Mouse (Mus musculus): ENCODE data around the gene Lyz1.
"Not testable (repeated sequence)": the region's sequence is repeated elsewhere in the genome, so short reads cannot be mapped to it uniquely, and the experiment has no call there.

The Lyz1 gene

DNA sequence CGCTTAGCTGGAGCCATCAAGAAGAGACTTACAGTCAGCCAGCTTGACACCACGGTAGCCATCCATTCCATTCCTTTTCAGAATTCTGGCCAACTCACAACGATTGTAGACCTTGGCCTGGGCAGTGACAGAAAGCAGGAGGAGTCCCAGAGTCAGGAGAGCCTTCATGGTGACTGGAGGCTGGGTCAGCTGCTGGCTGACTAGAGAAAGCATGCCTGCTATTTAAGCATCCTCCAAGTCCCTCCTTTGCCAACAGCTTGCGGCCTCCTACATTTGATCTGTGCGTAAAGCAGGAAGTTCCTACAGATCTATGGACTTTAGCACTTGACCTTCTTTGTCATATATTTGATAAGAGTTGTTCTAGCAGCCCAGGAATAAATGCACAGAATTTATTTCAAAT lies at the start of gene Lyz1:
Gene Lyz1, minus strand, starts transcription at position 198 of the 400 bp plus-strand sequence.
- no peak for DNase-seq (ENCODE audit: low read depth)

DNA sequence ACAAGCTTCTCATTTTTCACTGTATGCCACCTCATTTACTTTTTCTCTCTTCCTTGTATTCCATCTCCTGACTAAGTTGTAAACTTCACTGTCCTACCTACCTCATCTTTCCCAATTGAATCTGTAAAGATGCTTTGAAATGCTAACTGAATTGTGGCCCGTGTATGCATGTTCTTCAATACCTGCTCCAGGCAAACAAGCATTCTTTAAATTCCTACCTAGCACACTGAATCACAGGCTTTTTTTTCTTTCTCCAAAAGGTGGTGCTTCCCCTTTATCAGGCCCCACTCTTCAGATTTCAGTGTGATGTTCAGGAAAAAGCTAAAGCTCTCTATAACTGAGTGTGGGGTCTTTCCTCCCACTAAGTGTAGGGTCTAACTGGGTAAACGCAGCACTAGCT lies 49.7 kb upstream of the Lyz1 start:
- no peak for DNase-seq (ENCODE audit: low read depth)

DNA sequence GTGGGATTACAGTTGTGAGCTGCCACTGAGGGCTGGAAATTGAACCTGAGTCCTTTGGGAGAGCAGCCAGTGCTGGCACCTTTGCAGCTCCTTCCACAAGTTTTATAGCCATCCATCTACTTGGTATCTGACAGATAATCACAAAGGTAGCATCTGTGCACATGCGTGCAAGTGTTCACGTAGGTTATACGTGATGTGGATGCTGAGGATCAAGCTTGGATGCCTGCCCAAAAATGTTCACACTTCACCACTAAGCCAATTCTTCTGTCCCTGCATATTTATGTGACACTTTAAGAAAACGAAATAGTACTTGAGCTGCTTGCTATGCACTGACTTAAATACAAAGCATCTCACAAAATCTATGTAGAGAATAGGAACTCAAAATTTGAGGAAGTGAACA lies 48.4 kb upstream of the Lyz1 start:
- DNase-seq (ENCODE audit: low read depth), result no peak

- no peak for DNase-seq (ENCODE audit: low read depth)
Measured at GRCm38 (mm10) chr10:117339241-117339640, 46.6 kb upstream of the Lyz1 start.

- no peak for DNase-seq (ENCODE audit: low read depth)
Measured at GRCm38 (mm10) chr10:117337946-117338345, 45.3 kb upstream of the Lyz1 start.

- DNase-seq (ENCODE audit: low read depth), result no peak
Measured at GRCm38 (mm10) chr10:117335649-117336048, 43.0 kb upstream of the Lyz1 start.

GRCm38 (mm10) chr10:117330521-117330920 lies 37.9 kb upstream of the Lyz1 start:
- no peak for DNase-seq (ENCODE audit: low read depth)

DNA sequence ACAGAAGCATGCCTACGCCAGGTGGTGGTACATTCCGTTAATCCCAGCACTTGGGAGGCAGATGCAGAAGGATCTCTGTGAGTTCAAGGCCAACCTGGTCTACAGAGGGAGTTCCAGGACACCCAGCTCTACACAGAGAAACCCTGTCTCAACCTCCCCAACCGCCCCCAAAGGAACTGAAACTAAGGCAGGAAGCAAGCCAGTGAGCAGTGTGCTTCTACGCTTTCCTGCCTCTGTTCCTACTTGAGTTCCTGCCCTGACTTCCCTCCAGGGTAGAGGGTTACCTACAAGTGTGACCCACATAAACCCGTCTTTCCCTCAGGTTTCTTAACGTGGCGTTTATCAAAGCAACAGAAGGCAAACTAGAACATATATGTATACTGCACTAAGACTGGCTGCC lies 31.1 kb upstream of the Lyz1 start:
- no peak for DNase-seq (ENCODE audit: low read depth)

DNA sequence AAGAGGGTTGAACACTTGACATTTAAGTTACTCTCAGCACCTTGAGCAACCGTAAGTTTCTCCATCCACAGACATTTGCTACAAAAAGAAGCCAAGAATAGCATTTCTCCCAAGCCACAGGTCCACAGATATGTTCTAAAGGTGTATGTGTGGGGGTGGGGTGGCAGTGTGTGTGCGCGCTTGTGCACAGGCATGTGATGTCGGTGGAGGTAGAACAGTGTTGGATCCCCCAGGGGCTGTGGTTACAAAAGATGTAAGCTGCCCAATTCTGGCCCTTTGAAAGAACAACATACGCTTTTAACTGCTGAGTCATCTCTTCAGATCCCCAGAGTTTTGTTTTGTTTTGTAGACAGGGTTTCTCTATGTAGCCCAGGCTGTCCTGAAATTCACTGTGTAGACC lies 30.0 kb upstream of the Lyz1 start:
- DNase-seq (ENCODE audit: low read depth), result no peak

DNA sequence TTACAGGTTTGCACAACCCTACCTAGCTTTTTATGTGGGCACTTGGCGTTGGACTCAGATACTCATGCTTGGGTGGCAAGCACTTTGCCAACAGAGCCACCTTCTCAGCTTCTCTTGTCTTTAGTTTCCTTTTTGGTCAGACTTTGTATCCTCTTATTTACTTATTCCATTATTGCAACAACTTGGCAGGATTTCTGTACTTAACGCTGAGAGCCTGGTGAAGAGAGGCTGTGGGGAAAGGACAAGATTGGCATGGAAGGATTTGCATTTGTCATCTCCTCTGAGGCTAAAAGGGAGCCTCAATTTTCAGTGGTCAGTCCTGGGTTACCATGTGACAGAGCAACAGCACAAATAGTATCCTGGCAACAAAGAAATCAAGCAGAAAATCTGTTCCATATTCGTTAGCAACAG lies 27.9 kb upstream of the Lyz1 start:
- DNase-seq (ENCODE audit: low read depth), result no peak

- DNase-seq (ENCODE audit: low read depth), result no peak
Measured at GRCm38 (mm10) chr10:117316391-117316790, 23.7 kb upstream of the Lyz1 start.

DNA sequence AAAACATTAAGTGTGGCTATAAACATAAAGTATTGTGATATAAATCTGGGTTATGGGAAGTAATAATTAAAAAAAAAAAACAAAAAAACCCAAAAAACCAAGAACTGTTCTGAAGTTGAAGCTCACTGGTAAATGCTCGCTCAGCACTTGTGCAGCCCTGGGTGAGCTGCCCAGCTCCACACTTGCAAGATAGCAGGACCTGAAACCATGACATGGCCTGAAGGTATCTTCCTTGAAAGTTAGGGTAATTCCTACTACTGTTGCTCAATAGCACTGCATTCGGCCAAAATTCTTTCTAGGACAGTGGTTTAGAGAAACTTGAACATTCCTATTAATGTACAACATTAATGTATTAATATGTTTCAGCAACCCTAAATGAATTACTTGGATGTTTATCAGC lies 20.5 kb upstream of the Lyz1 start:
- no peak for DNase-seq (ENCODE audit: low read depth)

GRCm38 (mm10) chr10:117312168-117312567 lies 19.5 kb upstream of the Lyz1 start:
- DNase-seq (ENCODE audit: low read depth), result no peak

DNA sequence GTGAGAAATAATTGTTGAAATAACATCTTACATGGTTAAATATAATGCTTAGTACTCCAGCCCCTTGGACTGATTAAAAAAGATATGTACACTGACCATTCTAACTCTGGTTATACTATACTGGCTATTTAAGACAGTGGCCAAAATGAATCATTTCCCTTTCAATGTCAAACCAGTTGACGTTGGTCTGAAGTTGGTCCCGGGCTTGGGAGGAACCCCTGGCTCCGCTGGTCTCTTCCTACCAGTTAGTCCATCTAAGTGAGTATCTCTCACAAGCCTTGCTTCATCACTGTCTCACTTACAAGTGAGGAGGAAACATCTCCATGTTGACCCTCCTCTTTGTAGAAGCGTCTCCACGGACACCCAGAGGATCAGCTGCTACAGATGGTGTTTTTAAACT lies 11.7 kb upstream of the Lyz1 start:
- DNase-seq (ENCODE audit: low read depth), result no peak

DNA sequence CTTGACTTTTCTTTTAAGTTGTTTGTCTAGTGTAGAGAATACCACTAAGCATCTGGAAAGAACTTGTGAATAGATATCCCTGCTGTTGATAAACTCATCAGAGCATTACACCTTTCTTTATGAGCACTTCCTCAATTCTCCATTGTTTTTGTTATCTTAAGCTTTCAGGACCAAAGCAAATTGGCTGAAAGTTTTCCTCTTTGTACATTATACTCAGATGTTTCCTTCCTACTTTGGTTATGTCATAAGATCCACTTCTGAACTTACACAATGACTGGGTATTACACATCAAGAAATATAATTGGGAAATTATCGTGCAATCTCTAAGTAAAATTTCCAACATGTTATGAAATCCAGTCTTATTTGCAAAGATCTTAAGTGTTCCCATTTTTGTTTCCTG lies 9.0 kb upstream of the Lyz1 start:
- DNase-seq (ENCODE audit: low read depth), result no peak

GRCm38 (mm10) chr10:117299901-117300520 lies 7.3 kb upstream of the Lyz1 start:
- no peak for DNase-seq (ENCODE audit: low read depth)

GRCm38 (mm10) chr10:117299106-117299505 lies 6.4 kb upstream of the Lyz1 start:
- DNase-seq (ENCODE audit: low read depth), result no peak

GRCm38 (mm10) chr10:117298336-117298735 lies 5.7 kb upstream of the Lyz1 start:
- no peak for DNase-seq (ENCODE audit: low read depth)

DNA sequence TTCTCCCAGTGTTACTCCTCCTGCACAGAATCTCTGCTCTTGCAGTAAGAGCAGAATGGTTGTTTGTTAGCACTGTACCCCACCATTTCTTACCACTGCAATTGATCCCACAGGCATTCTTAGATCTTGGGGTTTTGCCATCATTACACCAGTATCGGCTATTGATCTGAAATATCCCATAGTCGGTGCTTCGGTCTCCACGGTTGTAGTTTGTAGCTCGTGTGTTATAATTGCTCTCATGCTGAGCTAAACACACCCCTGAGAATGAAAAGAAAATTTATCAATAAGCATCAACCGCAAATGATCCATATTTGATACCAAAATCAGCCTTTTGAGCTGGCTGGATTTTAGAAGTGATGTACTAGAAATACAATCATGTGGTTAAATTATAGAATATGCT lies 1.7 kb downstream of the Lyz1 start:
- DNase-seq (ENCODE audit: low read depth), result not testable (repeated sequence)

- DNase-seq (ENCODE audit: low read depth), result no peak
Measured at GRCm38 (mm10) chr10:117290046-117290870, 2.4 kb downstream of the Lyz1 start.

GRCm38 (mm10) chr10:117289034-117289505 lies 3.6 kb downstream of the Lyz1 start:
- DNase-seq (ENCODE audit: low read depth), result not testable (repeated sequence)

- DNase-seq (ENCODE audit: low read depth), result no peak
Measured at GRCm38 (mm10) chr10:117288197-117289033, 4.3 kb downstream of the Lyz1 start.

All from c-Kit-positive CD71-positive TER-119-negative erythroid progenitor cells, embryonic 14.5 days (primary cell).